Mouse (Mus musculus) small intestine, adult 2 months (tissue): ENCODE data around the gene Hsp90aa1.

ENCODE experiments used
- CTCF ChIP-seq: fragments of 200-500 bp; IDR thresholded peaks from 2 replicates; pipeline ENCODE4 v1.5.1; 2012; ENCODE audit warnings: low read depth, mild to moderate bottlenecking, control low read depth, inconsistent platforms, low read length, moderate library complexity, mixed read lengths; ENCODE audit not compliant: insufficient replicate concordance, insufficient read length; ENCODE audit errors: extremely low read depth
- POLR2A ChIP-seq: fragments of 200-500 bp; IDR thresholded peaks from 2 replicates; pipeline ENCODE4 v1.6.1; 2012; ENCODE audit warnings: low read depth, mild to moderate bottlenecking, control low read depth, inconsistent platforms, low read length, moderate library complexity

DNA sequence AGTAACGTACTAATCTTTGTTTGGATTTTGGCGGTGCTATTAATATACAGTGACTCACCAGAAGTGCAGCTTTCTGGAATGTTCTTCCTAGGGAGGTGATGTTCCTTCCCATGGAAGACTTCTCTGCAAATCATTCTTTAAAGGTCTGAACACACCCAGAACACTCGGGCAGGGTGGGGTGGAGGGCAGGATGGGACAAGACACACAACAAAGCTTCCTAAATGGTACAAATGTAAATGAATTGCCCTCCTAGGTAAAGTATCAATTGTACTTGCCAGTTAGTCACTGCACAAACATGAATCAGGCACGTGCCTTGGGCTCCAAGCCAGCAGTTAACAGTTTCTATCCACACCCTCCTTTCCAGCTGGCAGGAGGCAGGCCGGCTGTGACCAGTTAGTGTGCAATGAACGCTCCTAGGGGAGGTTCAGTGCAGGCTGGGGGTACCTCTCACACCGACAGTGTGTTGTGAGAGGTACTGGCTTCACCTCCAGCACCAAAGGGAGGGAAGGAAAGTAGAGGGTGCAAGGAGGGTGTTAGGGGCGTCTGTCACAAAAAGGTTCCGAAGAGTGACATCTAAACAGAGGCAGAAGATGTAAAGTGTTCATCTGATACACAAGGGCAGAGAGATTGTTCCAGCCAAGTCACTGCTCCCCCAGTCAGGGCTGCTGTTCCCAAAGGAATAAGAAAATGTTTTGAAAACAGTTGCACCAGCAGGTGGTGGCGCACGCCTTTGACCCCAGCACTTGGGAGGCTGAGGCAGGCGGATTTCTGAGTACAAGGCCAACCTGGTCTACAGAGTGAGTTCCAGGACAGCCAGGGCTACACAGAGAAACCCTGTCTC lies 14.4 kb downstream of the Hsp90aa1 start:
- TF ChIP-seq CTCF (no peak), POLR2A (no peak)
